Mouse (Mus musculus) lung, embryonic 15.5 days (tissue): ENCODE measurements around the gene Slc25a20. TPM values are rescaled to one million over a fixed set of nuclear protein-coding genes. Genes with fewer than 3 reads are reported as not detected.
A peak's percentile ranks its signal among the peaks of the same experiment; 100 is the strongest.
"Not testable (repeated sequence)": the region's sequence is repeated elsewhere in the genome, so short reads cannot be mapped to it uniquely, and the experiment has no call there.

Experiments
- ATAC-seq: fragments of 200-750 bp; cut with Nextera tagmentation; 2 replicates; pipeline ENCODE4 v1.8.0; 2017; ENCODE audit warnings: moderate number of reproducible peaks, borderline replicate concordance; ENCODE audit not compliant: low FRiP score, low TSS enrichment; ENCODE audit errors: extremely low read depth
- H3K27ac ChIP-seq: fragments of 300-500 bp; sonication (generic); 2 replicates; pipeline ENCODE4 v1.5.1; 2015; ENCODE audit warnings: moderate library complexity, mild to moderate bottlenecking, inconsistent platforms
- H3K27me3 ChIP-seq: fragments of 300-500 bp; sonication (generic); 2 replicates; pipeline ENCODE4 v1.6.1; 2015; ENCODE audit warnings: inconsistent platforms
- H3K36me3 ChIP-seq: fragments of 300-500 bp; sonication (generic); 2 replicates; pipeline ENCODE4 v1.6.1; 2015; ENCODE audit warnings: inconsistent platforms
- H3K4me1 ChIP-seq: fragments of 300-500 bp; sonication (generic); 2 replicates; pipeline ENCODE4 v1.6.1; 2015; ENCODE audit warnings: inconsistent platforms
- H3K4me2 ChIP-seq: fragments of 300-500 bp; sonication (generic); 2 replicates; pipeline ENCODE4 v1.6.1; 2015; ENCODE audit warnings: inconsistent platforms, mild to moderate bottlenecking, moderate library complexity
- H3K4me3 ChIP-seq: fragments of 300-500 bp; sonication (generic); 2 replicates; pipeline ENCODE4 v1.5.1; 2015; ENCODE audit warnings: mild to moderate bottlenecking, inconsistent platforms
- H3K9ac ChIP-seq: fragments of 300-500 bp; sonication (generic); 2 replicates; pipeline ENCODE4 v1.6.1; 2015; ENCODE audit warnings: inconsistent platforms
- H3K9me3 ChIP-seq: fragments of 300-500 bp; sonication (generic); 2 replicates; pipeline ENCODE4 v1.6.1; 2016; ENCODE audit warnings: inconsistent platforms
- WGBS: fragments of 180-500 bp; shearing (Covaris S2); methylation state at CpG from one replicate; pipeline ENCODE4 v1.1.7; 2015; 5-methylcytosine and 5-hydroxymethylcytosine counted together
- polyA plus RNA-seq: library from polyadenylated mRNA; unstranded; fragments of >200 nt; fragmentation: Nextera tagmentation; extraction: Ambion mirVana; gene quantifications from 2 replicates; pipeline ENCODE4 v1.2.1, GENCODE M21; 2015

The Slc25a20 gene
- polyA plus RNA-seq, 1 experiment from 2014 or later, result 46.0 TPM

DNA sequence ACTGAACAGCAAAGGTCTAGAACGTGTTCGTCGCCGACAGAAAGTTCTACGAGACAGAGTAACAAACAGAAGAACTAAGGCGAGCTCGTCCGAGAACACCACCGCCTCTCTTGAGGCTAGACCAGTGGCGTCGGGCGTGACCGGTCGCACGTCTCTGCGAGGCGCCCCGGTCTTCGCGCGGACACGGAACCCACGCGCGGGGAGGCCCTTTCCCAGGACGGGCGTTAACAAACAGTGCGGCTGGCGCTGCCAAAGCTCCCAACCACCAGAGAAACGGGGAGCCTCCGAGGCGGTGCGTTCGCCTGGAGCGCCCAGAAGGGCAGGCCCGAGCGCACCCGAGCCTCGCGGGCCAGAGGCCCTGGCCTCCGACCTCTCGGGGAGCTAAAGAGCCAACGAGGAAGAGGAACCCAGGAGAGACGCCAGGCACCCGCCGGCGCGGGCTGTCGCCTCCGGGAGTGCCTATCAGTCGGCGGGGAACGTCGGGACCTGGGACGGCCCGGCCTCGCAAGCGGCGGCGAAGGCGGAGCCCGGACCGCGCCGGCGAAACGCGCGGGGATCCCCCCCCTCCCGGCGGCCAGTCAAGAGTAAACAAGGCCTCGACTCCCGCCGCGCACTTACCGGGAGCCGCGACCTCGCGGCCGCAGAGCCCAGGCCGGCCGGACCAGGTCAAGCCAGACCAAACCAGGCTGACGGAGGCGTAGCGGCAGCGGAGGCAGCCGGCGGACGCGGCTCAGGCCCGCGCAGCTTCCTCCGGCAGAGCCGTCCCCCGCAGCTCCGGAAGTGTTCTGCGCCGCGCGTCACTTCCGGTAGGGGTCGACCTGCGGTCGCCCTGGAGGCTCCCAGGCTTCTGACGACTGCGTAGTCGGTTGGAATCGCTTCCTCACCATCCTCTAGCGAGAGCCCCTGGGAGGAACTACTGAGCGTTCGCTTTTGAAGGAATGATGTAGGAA, 13.0 kb upstream of the Slc25a20 start, which contains the start of gene Arih2:
Arih2 (minus strand) TSS at position 776 of the 950 bp plus-strand sequence.
- no peaks in the 10 kb centered on the region for H3K9me3 ChIP-seq
- peaks cover 10% of the 10 kb centered on the region for H3K4me1 ChIP-seq
- H3K27me3 ChIP-seq, result no peaks in the 10 kb centered on the region
- H3K4me3 ChIP-seq, result peak within 1 kb of the TSS; percentile 96
- H3K36me3 ChIP-seq, result no peaks in the 10 kb centered on the region
- peak within 1 kb of the TSS; percentile 83 for H3K9ac ChIP-seq
- peak within 1 kb of the TSS; percentile 63 for H3K4me2 ChIP-seq
- ATAC-seq, result peak; percentile 97
- WGBS, result under 1% methylated on average over 110 of the region's 112 CpGs
- peak within 1 kb of the TSS; percentile 95 for H3K27ac ChIP-seq

GRCm38 (mm10) chr9:108649561-108650440, 12.1 kb upstream of the Slc25a20 start:
- H3K9me3 ChIP-seq, result no peaks in the 10 kb centered on the region
- H3K4me3 ChIP-seq, result peak overlapping the region; percentile 96
- peak overlapping the region; percentile 63 for H3K4me2 ChIP-seq
- H3K36me3 ChIP-seq, result no peaks in the 10 kb centered on the region
- H3K9ac ChIP-seq, result peak overlapping the region; percentile 83
- H3K4me1 ChIP-seq, result peaks cover 10% of the 10 kb centered on the region
- 20% methylated on average over 29 of the region's 29 CpGs for WGBS
- ATAC-seq, result peak; percentile 36; the same call in 1 of the 2 replicates
- H3K27ac ChIP-seq, result peak overlapping the region; percentile 95
- H3K27me3 ChIP-seq, result no peaks in the 10 kb centered on the region

DNA sequence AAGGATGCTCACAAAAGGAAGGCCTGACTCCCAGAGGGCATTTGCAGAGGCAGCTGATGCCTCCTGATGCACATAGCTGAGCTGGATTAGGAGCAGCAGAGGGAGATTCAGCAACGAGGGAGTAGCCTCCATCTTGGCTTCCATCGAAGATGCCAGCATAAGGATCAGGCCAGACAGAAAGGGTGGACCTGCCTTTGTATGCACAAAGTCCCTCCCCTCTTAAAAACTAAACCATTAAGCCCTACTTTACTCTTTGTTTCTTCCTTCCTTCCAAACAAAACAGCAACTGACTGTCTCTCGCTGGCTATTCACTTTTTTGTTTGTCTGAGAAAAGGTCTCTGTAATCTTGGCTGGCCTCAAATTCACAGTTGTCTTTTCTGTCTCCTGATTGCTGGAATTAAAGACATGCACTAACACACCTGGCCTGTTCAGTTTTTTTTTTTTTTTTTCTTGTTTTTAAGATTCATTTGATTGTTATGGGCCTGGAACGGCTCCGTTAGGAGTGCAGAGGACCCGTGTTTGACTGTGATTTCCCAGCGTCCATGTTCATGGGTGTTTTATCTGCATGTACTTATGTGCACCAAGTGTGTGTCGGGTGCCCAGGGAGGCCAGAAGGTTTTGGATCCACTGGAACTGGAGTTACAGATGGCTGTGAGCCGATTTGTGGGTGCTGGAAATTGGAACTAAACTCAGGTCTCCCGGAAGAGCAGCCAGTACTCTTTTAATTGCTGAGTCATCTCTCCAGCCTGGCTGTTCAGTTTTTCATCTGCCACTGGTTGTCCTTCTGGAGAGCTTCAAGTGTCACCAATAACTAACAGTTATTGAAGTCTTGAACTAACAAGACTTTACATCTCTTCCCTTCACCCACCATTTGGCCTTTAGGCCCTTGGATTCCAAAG, 7.1 kb upstream of the Slc25a20 start:
- Histone ChIP-seq H3K9me3 (no peaks in the 10 kb centered on the region), H3K4me3 (no peak overlapping the region), H3K27me3 (no peaks in the 10 kb centered on the region), H3K36me3 (no peaks in the 10 kb centered on the region), H3K9ac (no peak overlapping the region), H3K4me1 (peaks cover 3% of the 10 kb centered on the region), H3K4me2 (no peak overlapping the region), H3K27ac (no peak overlapping the region)
- no peak for ATAC-seq
- WGBS, result 73% methylated on average over 10 of the region's 10 CpGs

DNA sequence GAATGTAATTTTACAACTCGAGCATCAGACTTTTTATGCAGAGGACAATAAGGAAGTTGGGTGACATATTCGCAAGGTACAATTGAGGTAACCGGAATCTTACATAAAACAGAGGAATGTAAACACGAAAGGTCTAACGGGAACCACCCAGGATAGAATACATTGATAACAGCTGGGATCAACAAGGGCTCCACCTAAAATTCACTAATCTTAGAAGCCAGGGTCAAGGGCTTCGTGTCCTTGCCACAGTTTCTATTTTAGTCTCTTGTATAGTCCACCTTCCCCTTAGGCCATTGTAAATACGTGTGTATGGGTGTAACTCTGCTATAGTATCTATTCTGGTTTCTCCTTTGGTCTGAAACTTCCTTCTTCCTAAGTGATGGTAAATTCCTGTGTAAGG, 6.0 kb upstream of the Slc25a20 start:
- not testable (repeated sequence) for H3K4me1 ChIP-seq, H3K9me3 ChIP-seq, H3K36me3 ChIP-seq, H3K4me3 ChIP-seq, H3K9ac ChIP-seq, H3K27me3 ChIP-seq, ATAC-seq, H3K4me2 ChIP-seq, H3K27ac ChIP-seq
- 69% methylated on average over 7 of the region's 7 CpGs for WGBS

DNA sequence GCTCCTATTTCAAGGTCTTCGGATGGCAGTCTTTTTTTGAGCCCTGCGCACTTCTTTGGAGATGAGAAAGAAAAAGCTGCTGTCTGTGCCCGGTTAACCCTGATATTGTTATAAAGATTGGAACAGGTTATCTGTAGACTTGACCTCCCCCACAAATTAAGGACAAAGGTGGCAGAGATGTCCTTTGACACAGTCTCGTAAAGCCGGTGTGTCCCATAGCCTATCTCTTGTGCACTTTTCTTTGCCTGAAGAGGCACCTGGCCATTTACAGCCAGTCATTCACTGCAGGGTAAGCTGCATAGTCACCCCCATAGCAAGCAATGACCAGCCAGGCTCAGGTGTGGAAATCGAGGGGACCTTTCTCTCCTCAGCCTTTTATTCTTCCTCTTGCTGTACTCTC, 772 bp downstream of the Slc25a20 start:
- no peak for ATAC-seq
- no peaks in the 10 kb centered on the region for H3K27me3 ChIP-seq
- H3K27ac ChIP-seq, result no peak overlapping the region

DNA sequence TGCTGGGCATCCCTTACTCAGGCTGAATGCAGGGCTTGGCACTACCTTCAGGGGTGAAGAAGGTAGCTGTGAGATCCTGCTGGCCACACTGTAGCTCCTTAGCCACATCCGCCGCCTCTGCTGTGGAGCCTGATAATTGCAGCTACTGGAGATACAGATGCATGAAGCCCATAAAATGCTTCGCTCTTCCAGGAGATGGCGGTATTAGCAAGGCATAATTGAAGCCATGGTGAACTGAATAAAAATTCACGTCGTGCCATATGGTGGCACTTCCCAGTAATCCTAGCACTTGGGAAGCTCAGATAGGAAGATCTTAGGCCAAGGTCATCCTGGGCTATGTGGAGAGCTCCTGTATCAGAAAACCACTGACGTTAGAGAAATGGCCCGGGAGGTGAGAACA, 8.0 kb downstream of the Slc25a20 start:
- Histone ChIP-seq H3K4me1 (no peaks in the 10 kb centered on the region), H3K9me3 (no peaks in the 10 kb centered on the region), H3K4me3 (no peak overlapping the region), H3K4me2 (no peak overlapping the region), H3K36me3 (peaks cover 11% of the 10 kb centered on the region), H3K27ac (no peak overlapping the region), H3K27me3 (no peaks in the 10 kb centered on the region), H3K9ac (no peak overlapping the region)
- ATAC-seq, result no peak
- 53% methylated on average over 8 of the region's 8 CpGs for WGBS

More for the DNA sequence above, 772 bp downstream of the Slc25a20 start:
- peak overlapping the region; percentile 74 for H3K4me2 ChIP-seq
- no peaks in the 10 kb centered on the region for H3K36me3 ChIP-seq
- no peaks in the 10 kb centered on the region for H3K9me3 ChIP-seq
- WGBS, result 25% methylated on average over 6 of the region's 6 CpGs
- H3K9ac ChIP-seq, result peak overlapping the region; percentile 50
- H3K4me1 ChIP-seq, result peaks cover 15% of the 10 kb centered on the region
- H3K4me3 ChIP-seq, result peak overlapping the region; percentile 75

- no peak overlapping the region for H3K4me2 ChIP-seq
- no peaks in the 10 kb centered on the region for H3K4me1 ChIP-seq
- no peak for ATAC-seq
- WGBS, result 40% methylated on average over 2 of the region's 2 CpGs
- H3K27ac ChIP-seq, result no peak overlapping the region
- no peak overlapping the region for H3K4me3 ChIP-seq
- no peak overlapping the region for H3K9ac ChIP-seq
- H3K27me3 ChIP-seq, result no peaks in the 10 kb centered on the region
- no peaks in the 10 kb centered on the region for H3K9me3 ChIP-seq
- H3K36me3 ChIP-seq, result peaks cover 13% of the 10 kb centered on the region
Observed at GRCm38 (mm10) chr9:108673151-108673550, 11.3 kb downstream of the Slc25a20 start.

- 90% methylated on average over 15 of the region's 15 CpGs for WGBS
- Histone ChIP-seq H3K4me1 (no peaks in the 10 kb centered on the region), H3K4me2 (no peak overlapping the region), H3K27ac (no peak overlapping the region), H3K9ac (no peak overlapping the region), H3K27me3 (no peaks in the 10 kb centered on the region), H3K4me3 (no peak overlapping the region), H3K9me3 (no peaks in the 10 kb centered on the region), H3K36me3 (peaks cover 13% of the 10 kb centered on the region; the same call in 1 of the 2 replicates)
- ATAC-seq, result no peak
Observed at GRCm38 (mm10) chr9:108680026-108680425, 18.1 kb downstream of the Slc25a20 start.

DNA sequence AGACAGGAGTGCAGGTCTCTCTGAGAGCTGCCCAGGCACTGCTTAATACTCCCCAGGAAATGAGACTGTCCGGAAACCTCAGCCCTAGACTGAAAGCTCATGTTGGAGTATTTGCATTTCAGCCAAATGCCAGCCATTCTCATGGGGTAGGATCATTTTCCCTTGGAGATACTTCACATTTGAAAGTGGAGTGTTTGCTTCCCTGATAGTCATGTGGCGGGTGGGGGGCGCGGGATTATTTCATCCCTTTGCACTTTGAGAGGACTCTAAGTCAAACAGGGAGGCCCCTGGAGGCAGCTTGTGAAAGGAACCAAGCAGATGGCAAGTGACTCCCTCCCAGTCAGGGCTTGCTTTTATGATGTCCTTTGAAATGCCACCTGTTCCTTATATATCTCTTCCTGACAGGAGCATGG, 24.6 kb downstream of the Slc25a20 start:
- Histone ChIP-seq H3K9ac (no peak overlapping the region), H3K4me2 (no peak overlapping the region), H3K36me3 (no peaks in the 10 kb centered on the region; the same call in 1 of the 2 replicates), H3K9me3 (no peaks in the 10 kb centered on the region), H3K4me3 (no peak overlapping the region), H3K4me1 (peaks cover 24% of the 10 kb centered on the region), H3K27ac (peak overlapping the region; percentile 77), H3K27me3 (no peaks in the 10 kb centered on the region)
- ATAC-seq, result peak; percentile 37; the same call in 1 of the 2 replicates
- WGBS, result 32% methylated on average over 4 of the region's 4 CpGs

DNA sequence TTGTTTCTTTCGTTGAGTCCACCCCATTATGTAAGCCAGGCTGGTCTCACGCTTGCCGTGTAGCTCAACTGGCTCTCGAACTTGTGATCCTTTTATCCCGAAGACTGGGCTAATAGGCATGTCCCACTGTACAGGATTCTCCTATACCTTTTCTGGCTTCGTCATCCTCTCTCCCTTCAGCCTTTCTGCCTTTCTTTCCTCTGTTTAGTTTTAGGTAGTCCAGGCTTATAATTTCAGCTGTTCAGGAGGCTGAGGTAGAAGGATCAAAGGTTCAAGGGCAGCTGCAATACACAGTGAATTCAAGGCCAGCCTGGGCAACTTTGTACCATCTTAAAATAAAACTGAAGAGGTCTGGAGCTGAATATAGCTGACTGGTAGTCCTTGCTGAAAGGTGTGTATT, 25.3 kb downstream of the Slc25a20 start:
- Histone ChIP-seq H3K9me3 (no peaks in the 10 kb centered on the region), H3K36me3 (no peaks in the 10 kb centered on the region; the same call in 1 of the 2 replicates), H3K27ac (no peak overlapping the region), H3K4me1 (peaks cover 28% of the 10 kb centered on the region), H3K4me3 (no peak overlapping the region), H3K4me2 (no peak overlapping the region), H3K9ac (no peak overlapping the region), H3K27me3 (no peaks in the 10 kb centered on the region)
- WGBS, result 66% methylated on average over 6 of the region's 6 CpGs
- ATAC-seq, result no peak

DNA sequence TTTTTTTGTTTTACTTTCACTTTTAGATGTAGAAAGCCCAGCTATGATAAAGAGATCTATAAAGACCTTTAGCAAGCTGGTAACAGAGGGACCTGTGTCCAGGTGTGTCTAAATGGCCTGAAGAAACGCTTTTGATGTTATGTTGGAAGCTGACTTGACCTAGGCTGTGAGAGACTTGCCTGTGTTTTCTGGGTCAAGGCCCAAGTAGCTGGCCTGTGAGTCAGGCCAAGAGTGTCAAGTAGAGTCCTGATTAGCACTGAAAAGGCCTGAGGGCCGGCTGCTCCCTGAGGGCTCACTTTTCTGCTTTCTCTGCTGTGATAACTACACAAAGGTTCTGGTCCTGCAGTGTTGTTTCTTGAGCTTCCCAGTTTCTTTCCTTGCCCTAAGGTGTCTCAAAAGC, 25.8 kb downstream of the Slc25a20 start:
- Histone ChIP-seq H3K9me3 (no peaks in the 10 kb centered on the region), H3K27ac (no peak overlapping the region), H3K27me3 (no peaks in the 10 kb centered on the region), H3K4me2 (no peak overlapping the region), H3K4me1 (peaks cover 28% of the 10 kb centered on the region), H3K4me3 (no peak overlapping the region), H3K36me3 (no peaks in the 10 kb centered on the region), H3K9ac (no peak overlapping the region)
- WGBS, result 63% methylated on average over 2 of the region's 2 CpGs
- ATAC-seq, result no peak
